Mouse (Mus musculus): Measurements from ENCODE around the gene Gpr132.

Gpr132 gene

GRCm38 (mm10) chr12:112868178-112869087 is at the start of gene Gpr132:
TSS of gene Gpr132 (minus strand) at chr12:112868228.
- DNase-seq: no peak

GRCm38 (mm10) chr12:112917486-112917885 is 49.5 kb upstream of the Gpr132 start:
- no peak for DNase-seq

GRCm38 (mm10) chr12:112916698-112917400 is 48.8 kb upstream of the Gpr132 start:
- no peak for DNase-seq

GRCm38 (mm10) chr12:112915587-112915986 is 47.6 kb upstream of the Gpr132 start:
- no peak for DNase-seq

DNA sequence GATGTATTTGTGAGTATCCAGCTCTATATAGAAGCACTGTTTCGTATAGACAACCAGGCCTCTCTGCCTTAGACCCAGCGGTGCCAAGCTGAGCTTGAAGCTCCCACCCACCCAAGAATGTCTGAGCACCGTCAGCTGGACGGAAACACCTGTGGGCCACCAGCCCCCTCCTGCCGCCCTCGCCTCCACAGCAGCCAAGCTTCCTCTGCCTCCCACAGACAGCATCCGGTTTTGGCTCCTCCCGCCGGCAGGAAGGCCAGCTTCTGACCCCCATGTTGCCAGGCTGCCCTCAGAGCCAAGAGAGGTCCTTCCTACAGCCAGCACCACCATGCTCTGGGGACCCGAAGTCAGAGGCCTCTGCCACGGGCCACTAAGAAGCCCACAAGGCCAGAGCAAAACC is 46.5 kb upstream of the Gpr132 start:
- no peak for DNase-seq

- peak; percentile 59 for DNase-seq
These were observed 45.1 kb upstream of the Gpr132 start for GRCm38 (mm10) chr12:112912951-112913745.

GRCm38 (mm10) chr12:112911701-112912100 is 43.7 kb upstream of the Gpr132 start:
- no peak for DNase-seq

DNA sequence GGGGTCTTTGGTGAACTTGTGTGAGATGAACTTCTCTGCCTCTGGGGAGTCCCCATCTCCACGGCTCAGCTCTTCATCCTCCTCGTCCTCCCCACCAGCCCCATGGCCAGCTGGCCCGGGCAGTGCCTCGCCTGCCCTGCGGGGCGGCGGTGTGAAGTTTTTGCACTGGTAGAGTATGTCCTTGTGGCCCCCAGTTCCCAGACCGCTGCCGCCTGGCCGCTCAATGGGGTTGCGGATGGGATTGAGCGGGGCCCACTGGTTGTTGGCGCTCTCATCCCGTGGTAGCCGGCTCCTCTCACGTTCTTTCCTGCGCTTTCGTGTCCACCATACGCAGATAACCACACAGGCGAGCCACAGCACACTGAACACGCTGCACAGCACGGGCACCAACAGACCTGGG is 41.0 kb upstream of the Gpr132 start:
- no peak for DNase-seq

DNA sequence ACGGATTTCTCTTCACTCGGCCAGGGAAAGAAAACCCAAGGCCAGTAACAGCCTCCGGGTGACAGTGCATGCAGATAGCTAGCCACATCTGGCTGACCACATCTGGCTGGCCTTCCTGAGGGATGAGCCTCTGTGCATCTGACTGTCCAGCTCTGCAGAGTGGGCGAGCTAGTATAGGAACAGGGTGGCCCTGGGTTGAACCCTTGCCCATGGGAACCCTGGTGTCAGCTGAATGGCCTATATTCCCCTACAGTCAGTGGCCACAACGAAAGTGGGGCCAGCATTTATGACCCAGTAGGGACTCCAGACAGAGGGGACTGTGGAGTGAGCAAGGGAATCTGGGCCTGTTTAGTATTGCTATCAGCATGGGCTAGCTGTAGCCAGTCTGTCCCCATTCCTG is 37.0 kb upstream of the Gpr132 start:
- DNase-seq: no peak

DNA sequence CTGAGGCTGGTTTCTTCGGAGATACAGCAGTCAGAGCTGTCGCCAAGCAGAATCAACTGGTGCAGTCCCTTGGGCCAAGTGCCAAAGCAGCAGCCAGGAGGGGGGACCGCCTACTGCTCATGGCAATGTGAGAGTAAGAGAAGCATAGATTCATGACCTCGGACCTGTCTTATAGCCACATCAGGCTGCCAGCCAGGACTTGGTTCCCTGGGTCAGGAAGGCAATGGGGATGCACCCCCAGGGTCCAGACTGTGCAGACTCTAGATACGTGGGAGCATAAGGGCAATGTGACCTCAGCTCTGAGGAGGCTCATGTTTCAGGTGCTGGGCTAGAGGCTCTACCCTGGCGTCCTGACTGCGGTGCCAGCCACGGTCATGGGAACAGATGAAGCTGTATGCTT is 35.9 kb upstream of the Gpr132 start:
- DNase-seq: no peak

DNA sequence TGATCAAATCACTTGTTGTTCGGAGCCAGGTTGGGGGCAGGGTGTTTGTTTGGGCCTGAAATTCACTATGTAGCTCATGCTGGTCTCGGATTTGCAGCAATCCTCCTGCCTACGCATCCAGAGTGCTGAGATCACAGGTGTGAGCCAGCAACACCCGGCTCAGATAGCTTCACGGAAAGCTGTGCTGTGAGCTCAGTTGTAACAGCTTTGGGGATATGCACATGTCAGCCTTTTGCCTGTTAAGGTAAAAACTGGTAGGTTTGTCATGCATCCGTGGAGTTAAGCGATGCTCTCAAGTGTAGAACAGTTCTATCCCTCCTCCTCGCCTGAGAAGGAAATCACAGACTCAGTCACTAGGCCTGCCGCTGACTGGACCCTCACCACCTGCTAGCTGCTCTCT is 32.6 kb upstream of the Gpr132 start:
- no peak for DNase-seq

DNA sequence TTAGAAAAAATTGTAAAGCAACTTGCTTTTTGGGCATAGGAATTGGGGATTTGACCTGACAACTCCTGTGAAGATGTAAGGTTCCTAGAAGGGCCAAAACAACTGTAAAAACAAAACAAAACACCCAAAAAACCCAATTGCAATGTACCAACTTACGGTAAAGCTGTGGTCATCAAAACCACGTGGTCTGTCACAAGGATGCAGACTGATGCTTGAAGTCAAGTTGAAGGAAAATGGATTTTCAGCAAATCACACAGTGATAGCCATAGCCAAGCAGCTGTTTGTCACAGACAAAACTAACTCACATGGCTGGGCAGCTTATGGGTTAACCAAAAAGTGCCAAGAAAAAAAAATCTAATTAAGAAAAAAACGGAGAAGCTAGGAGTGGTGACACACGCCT is 30.9 kb upstream of the Gpr132 start:
- no peak for DNase-seq

DNA sequence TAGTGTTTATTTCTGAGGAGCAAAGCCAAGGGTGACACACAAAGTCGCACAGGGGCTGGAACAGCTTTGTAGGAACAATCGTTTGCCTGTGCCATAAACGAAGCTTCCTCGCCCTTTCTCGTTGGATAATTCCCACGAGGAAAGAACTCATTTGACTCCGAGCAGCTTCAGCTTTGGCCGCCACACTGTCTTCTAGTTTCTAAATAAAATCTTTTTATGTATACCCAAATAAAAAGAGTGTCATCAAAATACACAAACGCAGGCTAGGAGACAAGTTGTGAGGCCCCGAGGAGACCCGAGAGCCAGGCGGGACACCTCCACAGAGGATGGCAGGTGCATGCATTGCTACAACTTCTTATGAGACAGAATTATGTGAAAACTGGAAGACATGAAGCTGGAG is 30.3 kb upstream of the Gpr132 start:
- no peak for DNase-seq

- DNase-seq: no peak
These were observed 29.6 kb upstream of the Gpr132 start for GRCm38 (mm10) chr12:112897522-112898212.

GRCm38 (mm10) chr12:112894969-112895368 is 26.9 kb upstream of the Gpr132 start:
- no peak for DNase-seq

- DNase-seq: no peak
These were observed 26.4 kb upstream of the Gpr132 start for GRCm38 (mm10) chr12:112894303-112894884.

- DNase-seq: no peak
These were observed 17.4 kb upstream of the Gpr132 start for GRCm38 (mm10) chr12:112885465-112885864.

DNA sequence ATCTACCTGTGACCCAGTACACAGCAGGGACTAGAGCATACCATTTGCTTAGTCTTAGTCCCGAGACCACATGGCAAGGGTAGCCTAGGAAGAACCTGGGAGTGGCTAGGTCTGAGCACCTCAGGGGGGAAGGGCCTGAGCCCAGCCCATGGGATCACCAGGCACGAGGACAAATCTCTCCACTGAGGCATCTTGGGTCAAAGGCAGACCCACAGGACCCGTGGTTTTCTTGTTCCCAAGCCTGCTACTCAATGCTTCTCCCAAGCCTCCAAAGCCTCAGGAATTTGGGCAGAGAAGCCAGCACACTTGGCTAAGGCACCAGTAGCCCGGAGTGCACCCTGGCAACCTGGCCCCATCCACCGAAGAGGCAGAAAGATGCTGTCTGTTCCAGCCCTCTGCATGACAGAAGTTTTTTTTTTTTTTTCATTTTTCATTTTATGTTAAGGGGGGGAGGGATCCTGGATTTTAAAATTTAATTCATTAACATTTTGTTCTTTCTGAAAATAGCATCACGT is 13.3 kb upstream of the Gpr132 start:
- DNase-seq: no peak

GRCm38 (mm10) chr12:112880661-112881060 is 12.6 kb upstream of the Gpr132 start:
- DNase-seq: no peak

GRCm38 (mm10) chr12:112879731-112880130 is 11.7 kb upstream of the Gpr132 start:
- no peak for DNase-seq

GRCm38 (mm10) chr12:112877607-112878020 is 9.6 kb upstream of the Gpr132 start:
- no peak for DNase-seq

DNA sequence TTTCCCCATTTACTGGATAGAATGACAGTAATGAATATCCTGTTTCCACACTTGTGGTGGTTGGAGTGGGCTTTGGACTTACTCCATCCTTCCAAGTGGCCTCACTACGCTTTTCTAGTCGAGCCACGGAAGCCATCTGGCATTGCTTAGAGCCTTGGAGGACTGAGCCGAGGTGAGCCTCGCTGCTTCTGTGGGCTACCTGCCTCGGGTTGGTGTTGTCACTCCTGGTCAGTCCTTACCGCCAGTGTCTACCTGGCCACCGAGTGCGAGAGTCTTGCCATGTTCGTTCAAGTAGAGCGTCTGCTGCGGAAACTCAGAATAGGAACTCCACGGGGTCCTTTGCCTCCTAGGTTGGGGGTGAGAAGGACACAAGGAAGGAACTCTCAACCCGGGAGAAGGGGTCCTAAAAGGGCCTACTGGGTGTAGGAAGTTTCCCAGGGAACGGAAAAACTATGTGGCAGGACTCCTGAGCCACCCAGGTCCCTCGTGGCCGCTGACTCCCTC is 9.1 kb upstream of the Gpr132 start:
- no peak for DNase-seq

All from cerebellum, adult 11-12 months (tissue).